Mouse (Mus musculus): ENCODE data around the gene Gm3558.
"Not testable (repeated sequence)": the region's sequence is repeated elsewhere in the genome, so short reads cannot be mapped to it uniquely, and the experiment has no call there.

Gene Gm3558

DNA sequence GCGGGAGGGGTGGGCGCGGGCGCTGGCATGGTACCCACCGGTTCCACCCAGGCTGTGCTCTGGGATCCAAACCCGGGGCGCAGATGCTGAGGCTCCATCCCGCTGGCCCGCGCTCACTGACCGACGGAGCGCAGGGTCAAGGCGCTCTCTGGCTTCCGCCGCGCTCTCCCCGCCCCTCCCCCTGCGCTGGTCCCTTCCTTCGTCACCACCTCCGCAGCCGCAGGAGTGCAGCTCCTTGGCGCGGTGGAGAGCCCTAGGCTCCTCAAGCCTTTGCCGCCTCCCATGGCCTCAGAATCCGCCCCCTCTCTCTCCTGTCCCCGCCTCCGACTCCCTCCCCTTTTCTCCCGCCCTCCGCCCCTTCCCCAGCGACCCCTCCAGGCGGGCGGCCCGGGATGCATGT is at the start of gene Gm3558:
Gene Gm3558, minus strand, starts transcription at position 185 of the 400 bp plus-strand sequence.
- peak in 1 of 2 experiments; percentile 16 for DNase-seq

DNA sequence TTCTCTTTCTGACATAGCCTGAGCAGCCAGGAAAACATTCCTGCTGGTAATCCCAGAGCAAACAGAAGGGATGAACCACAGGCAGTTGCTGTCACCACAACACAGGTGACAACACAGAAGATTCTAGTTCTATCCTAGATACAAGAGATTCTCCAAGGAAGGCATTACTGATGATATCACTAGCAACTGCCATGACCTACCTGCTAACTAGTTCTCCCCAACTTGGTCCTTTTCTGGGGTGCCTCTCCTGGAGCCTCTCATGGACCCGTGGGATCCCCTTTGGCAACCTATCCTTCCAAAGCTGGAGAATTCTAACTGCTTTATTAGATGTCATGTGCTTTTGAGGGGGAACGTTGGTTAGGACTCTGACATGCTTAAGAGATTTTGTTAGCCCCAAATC is 27.1 kb upstream of the Gm3558 start, which contains the start of gene Gm10338:
Gene Gm10338, minus strand, starts transcription at position 101 of the 400 bp plus-strand sequence.
- not testable (repeated sequence) for DNase-seq

DNA sequence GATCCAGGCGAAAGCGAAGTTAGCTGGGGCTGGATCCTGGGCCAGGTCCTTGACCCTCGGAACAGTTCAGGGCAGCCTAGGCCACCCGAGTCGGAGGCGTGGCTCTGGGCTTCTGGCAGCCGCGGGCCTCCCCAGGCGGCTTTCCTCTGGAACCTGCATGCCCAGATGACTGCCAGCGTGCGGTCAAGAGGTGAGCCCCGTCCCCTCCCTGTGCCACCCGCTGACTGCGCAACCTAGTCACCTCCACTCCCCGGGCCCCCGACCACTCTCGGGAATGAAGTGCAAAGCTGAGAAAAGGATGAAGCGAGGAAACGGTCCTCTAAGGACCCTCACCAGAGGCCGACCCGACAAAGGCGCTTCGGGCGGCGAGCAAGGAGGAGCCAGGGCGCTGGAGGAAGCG is 476 bp downstream of the Gm3558 start:
- DNase-seq, result peak in 1 of 2 experiments; percentile 19

DNA sequence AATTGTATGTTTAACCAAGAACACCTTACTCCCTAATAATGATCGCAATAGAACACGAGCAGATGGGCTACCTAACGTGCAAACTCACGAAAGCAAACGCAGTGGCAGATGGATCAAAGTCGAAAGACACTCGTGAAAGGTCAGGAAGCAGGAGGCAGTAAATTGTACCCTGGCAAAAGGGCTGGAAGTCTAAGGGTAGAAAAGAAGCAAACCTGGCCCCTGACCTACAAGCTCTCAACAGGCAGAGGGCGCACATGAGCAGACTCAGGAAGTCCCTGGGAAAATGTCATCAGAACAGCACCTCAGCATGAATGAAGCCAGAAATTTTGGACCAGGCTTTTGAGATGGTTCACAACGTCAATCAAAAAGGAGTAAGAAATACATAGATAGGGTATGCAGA is 1.1 kb downstream of the Gm3558 start:
- DNase-seq, result peak; percentile 2 to 8
